23 mouse cellular contexts compared by ENCODE assay signal in the genomic region with DNA sequence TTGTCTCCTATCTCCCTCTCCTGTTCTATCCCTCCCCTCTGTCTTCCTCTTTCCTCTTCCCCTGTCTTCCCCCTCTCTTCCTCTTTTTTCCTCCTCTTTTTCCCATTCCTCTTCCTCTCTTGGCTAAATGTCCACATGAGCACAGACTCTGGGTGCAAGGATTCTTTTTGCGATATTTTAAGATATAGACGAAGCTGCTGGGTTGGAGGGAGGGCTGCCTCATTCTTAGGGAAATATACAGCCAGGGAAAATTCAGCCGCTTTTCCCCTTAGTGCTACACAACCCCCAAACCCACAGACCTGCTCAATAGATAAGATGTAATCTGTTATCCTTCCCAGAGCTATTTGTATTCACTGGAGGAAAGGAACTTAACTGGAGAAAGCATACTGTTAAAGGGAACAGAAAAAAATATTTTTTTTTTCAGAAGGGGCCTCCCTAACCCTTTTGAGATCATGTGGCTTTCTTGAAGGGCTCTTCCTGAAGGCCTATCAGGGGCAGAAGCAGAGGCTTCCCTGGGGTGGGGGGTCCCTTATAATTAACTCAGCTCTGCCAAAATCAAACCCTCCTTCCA. TPM values are rescaled to one million over a fixed set of nuclear protein-coding genes. Genes with fewer than 3 reads are reported as not detected.
DNase-seq lines count a peak whose midpoint lies in the region; ATAC-seq and TF ChIP-seq lines count a peak whose summit lies in the region.
"Had no signal": no experiment of that assay in that cellular context is flagged by ENCODE, and none has a peak within 500 bp of the region (broad histone marks: within the 10 kb centered on the region; RNA-seq: fewer than 3 reads in every experiment).

No protein-coding gene starts in this region.

- H3K27me3 ChIP-seq in liver, embryonic 11.5 days (replicated peaks; ENCODE audit: control insufficient read depth, insufficient read depth, low read length) = no peaks in the 10 kb centered on the region
- H3K27me3 ChIP-seq in CH12.LX (replicated peaks) = no peaks in the 10 kb centered on the region
- H3K27me3 ChIP-seq in liver, embryonic 15.5 days = no peaks in the 10 kb centered on the region
- H3K27me3 ChIP-seq: intestine, embryonic 15.5 days; neural tube, embryonic 13.5 days had no signal

- no peak overlapping the region for H3K27ac ChIP-seq in liver, embryonic 11.5 days (ENCODE audit: low read depth, low read length)
- peak overlapping the region; percentile 95 for H3K27ac ChIP-seq in CH12.LX (ENCODE audit: insufficient read depth, low read depth)
- 0 out of 2 replicates have a peak overlapping the region, but pooled peaks have one; percentile 15 for H3K27ac ChIP-seq in bone marrow, adult 2 months (ENCODE audit: control insufficient read depth, insufficient read depth, low read depth, low read length, poor library complexity)
- H3K27ac ChIP-seq in liver, embryonic 15.5 days (replicated peaks) = peak overlapping the region; percentile 45; the same call in 1 of the 2 replicates
- H3K27ac ChIP-seq: heart, embryonic 10.5 days; intestine, embryonic 15.5 days; limb, embryonic 13.5 days; neural tube, embryonic 13.5 days had no signal

- H3K4me3 ChIP-seq in liver, embryonic 11.5 days (ENCODE audit: low read depth, low read length) = no peak overlapping the region
- peak overlapping the region in 1 of 3 experiments; percentile 47 for H3K4me3 ChIP-seq in CH12.LX (replicated peaks in 1 of 3; ENCODE audit: low read depth in 2 of 3, low read length in 2 of 3, poor library complexity in 1 of 3)
- H3K4me3 ChIP-seq in bone marrow, adult 2 months (replicated peaks; ENCODE audit: control insufficient read depth, low read depth, low read length) = no peak overlapping the region
- H3K4me3 ChIP-seq in liver, embryonic 15.5 days (replicated peaks) = no peak overlapping the region
- H3K4me3 ChIP-seq: heart, embryonic 10.5 days; intestine, embryonic 15.5 days; limb, embryonic 13.5 days; neural tube, embryonic 13.5 days had no signal

- H3K36me3 ChIP-seq in liver, embryonic 11.5 days (ENCODE audit: control insufficient read depth, insufficient read depth, low read length) = no peaks in the 10 kb centered on the region
- H3K36me3 ChIP-seq in CH12.LX (replicated peaks in 1 of 2; ENCODE audit: control insufficient read depth in 1 of 2, insufficient read depth in 1 of 2, low read length in 1 of 2) = no peaks in the 10 kb centered on the region
- no peaks in the 10 kb centered on the region for H3K36me3 ChIP-seq in liver, embryonic 15.5 days (replicated peaks)
- H3K36me3 ChIP-seq: heart, embryonic 10.5 days; intestine, embryonic 15.5 days; limb, embryonic 13.5 days; neural tube, embryonic 13.5 days had no signal

- DNase-seq in liver, embryonic 11.5 days (ENCODE audit: low spot score) = no peak
- no peak for DNase-seq in liver
- DNase-seq in CH12.LX (ENCODE audit: extremely low read depth) = no peak
- DNase-seq in kidney, postnatal 25 days = no peak
- DNase-seq in ovary, postnatal 36 days (ENCODE audit: low spot score) = no peak
- DNase-seq: adrenal gland, adult 8-10 months; cerebellum, adult 8-10 months; cerebellum, postnatal 25 days; gastrocnemius, postnatal 14 days; kidney, adult 2 months; kidney, postnatal 4 days; lung, adult 2 months; lung, postnatal 10 days; retina, postnatal 1 day; right cerebral cortex, postnatal 14 days had no signal

- no peak overlapping the region for H3K9ac ChIP-seq in liver, embryonic 11.5 days (ENCODE audit: low read depth, low read length)
- H3K9ac ChIP-seq in CH12.LX (ENCODE audit: insufficient read depth, low read depth) = peak overlapping the region; percentile 62
- no peak overlapping the region for H3K9ac ChIP-seq in liver, embryonic 15.5 days
- H3K9ac ChIP-seq: intestine, embryonic 15.5 days; limb, embryonic 13.5 days; neural tube, embryonic 13.5 days had no signal

- dilution Hi-C loops in CH12.LX (cut with MboI; ENCODE audit: extremely low pct_ligation_motif_present, extremely low pct_unique_long_range_greater_than_20kb, low sequenced_read_pairs) = no loop called here

- H3K79me2 ChIP-seq in CH12.LX (replicated peaks; ENCODE audit: control insufficient read depth, extremely low read depth, insufficient read depth, poor library complexity, severe bottlenecking) = no peaks in the 10 kb centered on the region

- TF ChIP-seq POLR2A in CH12.LX (IDR thresholded peaks at IDR 0.05; ENCODE audit: low read depth, low read length) = no peak
- TF ChIP-seq POLR2A in bone marrow, adult 2 months (IDR thresholded peaks at IDR 0.05; ENCODE audit: borderline replicate concordance, control insufficient read depth, low read depth, low read length) = no peak

- no peak for TF ChIP-seq EP300 in CH12.LX (IDR thresholded peaks at IDR 0.05; ENCODE audit: low read length)

- peaks cover 40% of the 10 kb centered on the region for H3K4me1 ChIP-seq in liver, embryonic 11.5 days (replicated peaks; ENCODE audit: control insufficient read depth, insufficient read depth, low read length)
- H3K4me1 ChIP-seq in CH12.LX (ENCODE audit: control insufficient read depth in 1 of 2, insufficient read depth in 2 of 2) = peaks cover 30 to 87% of the 10 kb centered on the region in 2 experiments
- H3K4me1 ChIP-seq in bone marrow, adult 2 months (ENCODE audit: control insufficient read depth, insufficient read depth, low read length) = peaks cover 6% of the 10 kb centered on the region; the same call in 1 of the 2 replicates
- peaks cover 68% of the 10 kb centered on the region for H3K4me1 ChIP-seq in liver, embryonic 15.5 days (replicated peaks)
- H3K4me1 ChIP-seq: intestine, embryonic 15.5 days; neural tube, embryonic 13.5 days had no signal

- no peak for TF ChIP-seq CTCF in CH12.LX (conservative IDR thresholded peaks at IDR 0.05 in 1 of 2, IDR thresholded peaks at IDR 0.05 in 1 of 2; ENCODE audit: low read depth in 2 of 2, low read length in 2 of 2)
- TF ChIP-seq CTCF in bone marrow, adult 2 months (IDR thresholded peaks at IDR 0.05; ENCODE audit: control insufficient read depth, insufficient read depth, low read length) = no peak

- WGBS in liver, embryonic 11.5 days = 33% methylated on average over 3 of the region's 3 CpGs
- WGBS in bone marrow, adult 2 months = 34% methylated on average over 3 of the region's 3 CpGs
- WGBS in liver, embryonic 15.5 days (ENCODE audit: insufficient replicate concordance) = 11% methylated on average over 3 of the region's 3 CpGs

- no peaks in the 10 kb centered on the region for H3K9me3 ChIP-seq in liver, embryonic 11.5 days (ENCODE audit: control insufficient read depth, low read length)
- H3K9me3 ChIP-seq in CH12.LX (replicated peaks; ENCODE audit: low read length) = no peaks in the 10 kb centered on the region
- no peaks in the 10 kb centered on the region for H3K9me3 ChIP-seq in liver, embryonic 15.5 days (replicated peaks)
- H3K9me3 ChIP-seq: heart, embryonic 10.5 days; intestine, embryonic 15.5 days; limb, embryonic 13.5 days; neural tube, embryonic 13.5 days had no signal

- in situ Hi-C loops in CH12.LX (cut with MboI; ENCODE audit: low pct_ligation_motif_present, low pct_unique_long_range_greater_than_20kb, low sequenced_read_pairs) = loop anchor here (5.0 to 25.0 kb wide), 2 partner anchors 33 to 93 kb away; partner anchors contain the start of gene Hbs1l

- no peak for ATAC-seq in liver, embryonic 11.5 days (replicated peaks; ENCODE audit: low FRiP score)
- no peak for ATAC-seq in liver, embryonic 15.5 days (ENCODE audit: insufficient read depth)
- ATAC-seq: forebrain, embryonic 14.5 days; hindbrain, embryonic 16.5 days; intestine, embryonic 15.5 days had no signal

- H3K4me2 ChIP-seq in liver, embryonic 11.5 days = peak overlapping the region; percentile 45
- H3K4me2 ChIP-seq in CH12.LX (ENCODE audit: insufficient read depth, low read depth, poor library complexity, severe bottlenecking) = peak overlapping the region; percentile 85
- 0 out of 2 replicates have a peak overlapping the region, but pooled peaks have one; percentile 26 for H3K4me2 ChIP-seq in liver, embryonic 15.5 days
- H3K4me2 ChIP-seq: intestine, embryonic 15.5 days; limb, embryonic 13.5 days; neural tube, embryonic 13.5 days had no signal

- no peak for TF ChIP-seq RAD21 in CH12.LX (IDR thresholded peaks at IDR 0.05; ENCODE audit: low read depth, low read length)

TF ChIP-seq in CH12.LX, 34 proteins besides CTCF, POLR2A, EP300 and RAD21:
- TF ChIP-seq ZNF384 (IDR thresholded peaks at IDR 0.05; ENCODE audit: low read depth, low read length) = peak; percentile 84
- TF ChIP-seq ETS1 (conservative IDR thresholded peaks at IDR 0.05; ENCODE audit: low read depth, low read length) = no peak
- TF ChIP-seq JUND (conservative IDR thresholded peaks at IDR 0.05; ENCODE audit: low read depth, low read length) = no peak
- TF ChIP-seq ELF1 (IDR thresholded peaks at IDR 0.05; ENCODE audit: low read depth, low read length) = peak; percentile 14; the same call in 1 of the 2 replicates
TF ChIP-seq in CH12.LX: peak in this region for 2.

RNA-seq across cellular contexts. Expression of gene Myb, which starts 33.2 kb away (rescaled TPM):
- polyA plus RNA-seq in liver, embryonic 11.5 days (2014; fragmentation: Nextera tagmentation; extraction: Ambion mirVana) = 40.3 and 42.3 TPM in 2 replicates
- total RNA-seq in CH12.LX (2012; rRNA removed) (11.1 and 16.5 TPM in 2 replicates), CH12.LX (2014; rRNA removed) (19.1 and 21.1 TPM in 2 replicates)
- 18.5 and 24.0 TPM in 2 replicates for polyA plus RNA-seq in CH12.LX (2012; ENCODE audit: insufficient read length, low read depth)
- polyA plus RNA-seq in bone marrow, adult 2 months (2011; ENCODE audit: insufficient read depth, insufficient read length, low replicate concordance, missing spikeins) = 47.4 and 85.5 TPM in 2 replicates
- polyA plus RNA-seq in liver, embryonic 15.5 days (2015; fragmentation: Nextera tagmentation; extraction: Ambion mirVana) = 9.1 and 9.7 TPM in 2 replicates
- total RNA-seq: adrenal gland, adult 8-10 months had no signal

Comparison
In these comparisons a context has a peak if more than half of its experiments do, and no peak if none do; other contexts are left out.
1. H3K4me2 ChIP-seq: peak in every context shown above with its lines; median percentile 85 in CH12.LX; 45 in liver, embryonic 11.5 days; 26 in liver, embryonic 15.5 days.